Mouse (Mus musculus) thymus, adult 2 months (tissue): ENCODE results near the gene Olfr1097.

Source experiments
- CTCF ChIP-seq: fragments of 200-500 bp; IDR thresholded peaks from 2 replicates; pipeline ENCODE4 v1.5.1; 2012; ENCODE audit warnings: mild to moderate bottlenecking, control low read depth, low read length, moderate library complexity, borderline replicate concordance; ENCODE audit not compliant: control insufficient read depth, poor library complexity, insufficient read depth; ENCODE audit errors: extremely low read depth
- POLR2A ChIP-seq: fragments of 200-500 bp; IDR thresholded peaks from 2 replicates; pipeline ENCODE4 v1.6.1; 2012; ENCODE audit warnings: mild to moderate bottlenecking, low read length, control low read depth, moderate library complexity; ENCODE audit not compliant: control insufficient read depth, poor library complexity, insufficient read depth; ENCODE audit errors: extremely low read depth

GRCm38 (mm10) chr2:86851596-86851995, 40.4 kb downstream of the Olfr1097 start, which contains the start of gene Olfr1095:
- no peak for TF ChIP-seq CTCF
- no peak for TF ChIP-seq POLR2A
